Mouse (Mus musculus) stomach, postnatal 0 days (tissue): Measurements from ENCODE around the gene Olfr1330.

Experiments
- CTCF ChIP-seq: IDR thresholded peaks from 2 replicates; pipeline ENCODE4 v1.5.1; 2016; ENCODE audit warnings: antibody characterized with exemption, low read depth, mild to moderate bottlenecking, moderate library complexity
- EP300 ChIP-seq: optimal IDR thresholded peaks from 2 replicates; pipeline ENCODE3; 2016; ENCODE audit warnings: antibody characterized with exemption

DNA sequence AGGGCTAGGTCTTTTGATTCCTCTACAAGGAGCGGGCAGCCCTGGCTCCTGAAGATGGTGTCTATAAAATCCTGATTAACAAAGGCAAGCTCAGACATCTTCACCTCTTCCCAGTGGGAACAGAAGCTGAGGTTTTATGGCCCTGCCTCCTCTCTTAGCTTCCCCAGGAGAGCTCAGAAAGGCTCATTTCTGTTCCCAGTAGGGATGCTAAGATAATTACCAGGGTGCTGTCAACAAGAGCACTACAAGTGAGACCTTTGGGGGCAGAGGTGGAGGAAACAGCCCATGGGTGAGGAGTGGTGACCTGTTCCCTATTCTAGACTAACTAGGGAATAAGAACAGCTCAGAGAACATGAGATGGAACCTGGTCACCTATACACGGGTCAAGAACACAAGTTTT lies 50.1 kb downstream of the Olfr1330 start, which contains the start of gene Olfr1328:
- TF ChIP-seq CTCF (no peak), EP300 (no peak)
